Mouse (Mus musculus) kidney, adult 2 months (tissue): ENCODE results near the gene Best2.

ENCODE experiments used
- CTCF ChIP-seq: fragments of 200-500 bp; conservative IDR thresholded peaks from 2 replicates; pipeline ENCODE4 v1.5.1; 2011; ENCODE audit warnings: low read depth, mild to moderate bottlenecking, control low read depth, low read length, moderate library complexity, mixed read lengths; ENCODE audit not compliant: insufficient read depth, insufficient read length
- POLR2A ChIP-seq: fragments of 200-500 bp; IDR thresholded peaks from one replicate; pipeline ENCODE4 v1.6.1; 2011; ENCODE audit warnings: low read depth, low read length, control low read depth

DNA sequence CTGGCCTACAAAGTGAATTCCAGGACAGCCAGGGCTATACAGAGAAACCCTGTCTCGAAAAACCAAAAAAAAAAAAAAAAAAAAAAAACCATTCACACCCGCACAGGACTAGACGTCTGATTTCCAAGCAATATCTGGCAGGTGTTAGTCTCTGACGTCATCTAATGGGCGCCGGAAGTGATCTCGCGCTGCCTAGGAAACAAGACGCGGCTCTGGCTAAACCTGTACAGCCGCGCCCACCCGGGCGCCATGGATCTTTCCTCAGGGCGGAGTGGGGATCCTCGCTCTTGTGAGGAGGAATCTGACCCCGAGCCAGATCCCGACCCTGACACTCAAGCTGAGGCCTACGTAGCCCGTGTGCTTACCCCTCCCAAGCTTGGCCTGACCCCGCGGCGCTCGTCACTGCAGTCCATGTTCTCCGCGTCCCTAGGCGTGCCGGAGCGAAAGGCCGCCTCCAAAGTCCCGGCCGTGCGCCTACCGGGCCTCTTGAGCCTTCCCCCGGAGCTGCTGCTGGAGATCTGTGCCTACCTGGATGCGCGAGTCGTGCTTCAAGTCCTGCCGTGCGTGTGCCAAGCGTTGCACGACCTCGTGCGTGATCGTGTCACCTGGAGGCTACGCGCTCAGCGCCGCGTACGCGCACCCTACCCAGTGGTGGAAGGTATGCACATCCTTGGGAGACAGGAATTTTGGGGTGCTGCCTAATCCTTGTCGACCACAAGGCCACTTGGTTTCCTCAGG lies 45.7 kb upstream of the Best2 start, which contains the start of gene Fbxw9:
- TF ChIP-seq CTCF: no peak
- TF ChIP-seq POLR2A: no peak
